Mouse (Mus musculus) adrenal gland, adult 18-20 months (tissue): ENCODE results near the gene Taar2. TPM values are rescaled to one million over a fixed set of nuclear protein-coding genes. Genes with fewer than 3 reads are reported as not detected.

Source experiments
- DNase-seq, 2 experiments: peaks; one replicate each; pipeline ENCODE4 v3.0.0; 2021 to 2022; ENCODE audit warnings: low spot score in 2 of 2
- long read RNA-seq, 2 experiments: library from polyadenylated mRNA; stranded (forward); transcript quantifications; one replicate each; pipeline ENCODE4 v2.0.0; 2021
- total RNA-seq, 2 experiments: library from RNA; stranded (reverse); gene quantifications; 1 replicate in 1 of 2; 2 replicates in 1 of 2; pipeline ENCODE4 v1.2.3; 2021

Gene Taar2
- not detected for total RNA-seq
- long read RNA-seq, experiment 1: 0 reads
- long read RNA-seq, experiment 2: 0 reads

GRCm38 (mm10) chr10:23938312-23938711 lies at the start of gene Taar2:
Taar2 (plus strand) TSS chr10:23938572.
- DNase-seq: no peak

GRCm38 (mm10) chr10:23892987-23893386 lies 45.4 kb upstream of the Taar2 start:
- DNase-seq: no peak

- peak; percentile 26 to 49 for DNase-seq
Measured at GRCm38 (mm10) chr10:23894601-23895349, 43.6 kb upstream of the Taar2 start, which contains the start of gene Vnn1. Vnn1 (plus strand) TSS chr10:23894688.

- DNase-seq: no peak
Measured at GRCm38 (mm10) chr10:23895376-23895775, 43.0 kb upstream of the Taar2 start.

- no peak for DNase-seq
Measured at GRCm38 (mm10) chr10:23901119-23901518, 37.3 kb upstream of the Taar2 start.

- no peak for DNase-seq
Measured at GRCm38 (mm10) chr10:23905661-23906060, 32.7 kb upstream of the Taar2 start.

GRCm38 (mm10) chr10:23920056-23920455 lies 18.3 kb upstream of the Taar2 start, which contains the start of gene Taar1:
Taar1 (plus strand) TSS chr10:23920356.
- no peak for DNase-seq

- DNase-seq: no peak
Measured at GRCm38 (mm10) chr10:23922468-23922867, 15.9 kb upstream of the Taar2 start.

- DNase-seq: no peak
Measured at GRCm38 (mm10) chr10:23923941-23924340, 14.4 kb upstream of the Taar2 start.

- no peak for DNase-seq
Measured at GRCm38 (mm10) chr10:23937613-23938012, 759 bp upstream of the Taar2 start.

GRCm38 (mm10) chr10:23942465-23942864 lies 4.1 kb downstream of the Taar2 start:
- DNase-seq: no peak

GRCm38 (mm10) chr10:23948026-23948425 lies 9.7 kb downstream of the Taar2 start:
- DNase-seq: no peak

- DNase-seq: no peak
Measured at GRCm38 (mm10) chr10:23949508-23950005, 11.2 kb downstream of the Taar2 start, which contains the start of gene Taar3. Taar3 (plus strand) TSS chr10:23949558.

- DNase-seq: no peak
Measured at GRCm38 (mm10) chr10:23951714-23952113, 13.3 kb downstream of the Taar2 start.

GRCm38 (mm10) chr10:23959071-23959470 lies 20.7 kb downstream of the Taar2 start:
- no peak for DNase-seq

- DNase-seq: no peak
Measured at GRCm38 (mm10) chr10:23960444-23960915, 22.1 kb downstream of the Taar2 start, which contains the start of gene Taar4. Taar4 (plus strand) TSS chr10:23960494.

- no peak for DNase-seq
Measured at GRCm38 (mm10) chr10:23963444-23963843, 25.1 kb downstream of the Taar2 start.

- no peak for DNase-seq
Measured at GRCm38 (mm10) chr10:23964921-23965610, 26.7 kb downstream of the Taar2 start.

GRCm38 (mm10) chr10:23970656-23971165 lies 32.3 kb downstream of the Taar2 start, which contains the start of gene Taar5:
Taar5 (plus strand) TSS chr10:23970706.
- DNase-seq: no peak

- no peak for DNase-seq
Measured at GRCm38 (mm10) chr10:23971256-23971655, 32.9 kb downstream of the Taar2 start.

- no peak for DNase-seq
Measured at GRCm38 (mm10) chr10:23977958-23978357, 39.6 kb downstream of the Taar2 start.
